Mouse (Mus musculus): ENCODE measurements at regions not wholly inside any gene's neighbourhood (a gene's known extent, or its start where the extent isn't known, plus 50 kb on each side); places are given as distances from the start of the nearest gene placed in this dataset.

DNA sequence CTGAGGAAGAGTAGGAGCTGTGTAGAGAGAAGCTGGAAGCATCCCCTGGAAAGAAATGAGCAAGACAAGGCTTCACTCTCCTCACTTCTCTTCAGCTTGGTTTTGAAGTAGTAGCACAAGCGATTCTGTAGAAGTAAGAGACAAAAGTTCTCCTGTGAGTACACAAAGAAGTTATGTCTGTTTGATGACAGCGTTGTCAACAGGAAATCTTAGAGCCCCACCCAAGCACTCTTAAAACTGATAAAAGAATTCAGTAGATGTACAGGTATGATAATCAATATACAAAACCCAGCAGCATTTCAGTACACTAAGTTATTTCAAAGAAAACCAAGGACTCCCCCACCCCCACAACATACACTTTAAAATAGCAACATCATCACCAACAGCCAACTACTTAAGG, 194.9 kb downstream of the Etnk1 start:
- Histone ChIP-seq H3K4me3 (ENCODE audit: low read depth, low read length) (no peak overlapping the region), H3K9me3 (ENCODE audit: control insufficient read depth, low read length) (no peaks in the 10 kb centered on the region), H3K9ac (replicated peaks; ENCODE audit: low read depth, low read length) (no peak overlapping the region), H3K4me2 (ENCODE audit: low read depth, low read length) (no peak overlapping the region), H3K36me3 (ENCODE audit: control insufficient read depth, insufficient read depth, low read length) (no peaks in the 10 kb centered on the region), H3K4me1 (ENCODE audit: control insufficient read depth, insufficient read depth, low read length) (no peaks in the 10 kb centered on the region), H3K27ac (ENCODE audit: low read depth, low read length) (no peak overlapping the region), H3K27me3 (ENCODE audit: control insufficient read depth, insufficient read depth, low read length) (no peaks in the 10 kb centered on the region)
- 95% methylated on average over 2 of the region's 2 CpGs for WGBS
- no peak for ATAC-seq (ENCODE audit: low read depth)

DNA sequence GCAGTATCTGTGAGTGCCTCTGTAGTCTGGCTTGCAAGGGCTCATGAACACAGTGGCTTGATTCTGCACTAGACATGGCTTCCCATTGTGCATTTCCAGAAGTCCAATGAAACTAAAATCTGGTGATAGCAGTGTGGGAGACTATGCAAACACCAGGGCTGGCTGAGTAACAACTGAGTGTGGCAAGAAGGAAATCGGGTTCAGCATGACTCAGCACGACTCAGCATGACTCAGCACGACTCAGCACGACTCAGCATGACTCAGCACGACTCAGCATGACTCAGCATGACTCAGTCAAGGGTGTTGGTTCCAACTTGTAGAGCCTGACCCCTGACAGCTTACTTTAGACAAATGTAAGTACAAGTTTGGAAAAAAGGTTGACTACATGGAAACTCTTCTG, 198.8 kb downstream of the Etnk1 start:
- Histone ChIP-seq H3K4me1 (ENCODE audit: control insufficient read depth, insufficient read depth, low read length) (no peaks in the 10 kb centered on the region), H3K9me3 (ENCODE audit: control insufficient read depth, low read length) (no peaks in the 10 kb centered on the region), H3K4me2 (ENCODE audit: low read depth, low read length) (no peak overlapping the region), H3K4me3 (ENCODE audit: low read depth, low read length) (no peak overlapping the region), H3K27ac (ENCODE audit: low read depth, low read length) (no peak overlapping the region), H3K9ac (replicated peaks; ENCODE audit: low read depth, low read length) (no peak overlapping the region), H3K27me3 (ENCODE audit: control insufficient read depth, insufficient read depth, low read length) (no peaks in the 10 kb centered on the region), H3K36me3 (ENCODE audit: control insufficient read depth, insufficient read depth, low read length) (no peaks in the 10 kb centered on the region)
- 93% methylated on average over 5 of the region's 5 CpGs for WGBS
- no peak for ATAC-seq (ENCODE audit: low read depth)

DNA sequence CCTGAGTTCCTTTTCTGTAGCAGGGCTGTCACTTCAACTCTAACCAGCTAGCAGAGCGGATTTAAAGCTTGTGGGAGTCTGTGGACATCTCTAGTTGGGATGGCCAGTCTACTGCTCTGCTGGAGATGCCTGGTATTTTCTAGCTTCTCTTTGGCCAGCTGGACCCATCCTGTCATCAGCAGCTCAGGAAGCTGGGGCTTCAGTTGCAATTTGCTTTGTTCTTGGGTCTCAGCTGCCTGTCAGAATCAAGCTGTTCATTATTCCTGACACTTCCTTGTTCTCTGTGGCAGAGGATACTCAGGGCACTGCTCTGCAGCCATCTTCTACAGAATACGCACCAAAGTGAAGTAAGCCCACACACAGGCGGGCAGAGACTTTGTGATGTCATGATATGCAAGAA, 200.8 kb downstream of the Etnk1 start:
- 72% methylated on average over 3 of the region's 3 CpGs for WGBS
- Histone ChIP-seq H3K36me3 (ENCODE audit: control insufficient read depth, insufficient read depth, low read length) (no peaks in the 10 kb centered on the region), H3K4me1 (ENCODE audit: control insufficient read depth, insufficient read depth, low read length) (no peaks in the 10 kb centered on the region), H3K27me3 (ENCODE audit: control insufficient read depth, insufficient read depth, low read length) (no peaks in the 10 kb centered on the region), H3K9me3 (ENCODE audit: control insufficient read depth, low read length) (no peaks in the 10 kb centered on the region), H3K9ac (replicated peaks; ENCODE audit: low read depth, low read length) (no peak overlapping the region), H3K4me2 (ENCODE audit: low read depth, low read length) (no peak overlapping the region), H3K4me3 (ENCODE audit: low read depth, low read length) (no peak overlapping the region), H3K27ac (ENCODE audit: low read depth, low read length) (no peak overlapping the region)
- no peak for ATAC-seq (ENCODE audit: low read depth)

DNA sequence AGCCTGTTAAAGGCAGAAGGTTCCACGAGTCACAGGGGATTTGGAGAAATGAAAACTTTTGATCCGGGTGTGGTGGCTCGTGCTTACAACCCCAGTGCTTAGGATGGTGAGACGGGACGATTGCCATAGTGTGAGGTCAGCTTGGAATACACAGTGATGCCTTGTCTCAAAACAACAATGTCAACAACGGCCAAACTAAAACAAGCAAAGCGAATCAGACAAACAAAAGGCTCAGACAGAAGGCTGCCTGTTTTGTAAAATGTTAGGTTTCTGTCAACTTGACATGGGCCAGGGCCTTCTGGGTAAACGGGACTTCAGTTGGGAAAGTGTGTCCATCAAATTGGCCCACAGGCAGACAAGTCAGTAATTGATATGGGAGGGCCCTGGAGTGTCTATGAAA, 201.6 kb downstream of the Etnk1 start:
- Histone ChIP-seq H3K4me2 (ENCODE audit: low read depth, low read length) (no peak overlapping the region), H3K9me3 (ENCODE audit: control insufficient read depth, low read length) (no peaks in the 10 kb centered on the region), H3K36me3 (ENCODE audit: control insufficient read depth, insufficient read depth, low read length) (no peaks in the 10 kb centered on the region), H3K9ac (replicated peaks; ENCODE audit: low read depth, low read length) (no peak overlapping the region), H3K4me3 (ENCODE audit: low read depth, low read length) (no peak overlapping the region), H3K27ac (ENCODE audit: low read depth, low read length) (no peak overlapping the region), H3K4me1 (ENCODE audit: control insufficient read depth, insufficient read depth, low read length) (no peaks in the 10 kb centered on the region), H3K27me3 (ENCODE audit: control insufficient read depth, insufficient read depth, low read length) (no peaks in the 10 kb centered on the region)
- 85% methylated on average over 8 of the region's 8 CpGs for WGBS
- ATAC-seq (ENCODE audit: low read depth): no peak

DNA sequence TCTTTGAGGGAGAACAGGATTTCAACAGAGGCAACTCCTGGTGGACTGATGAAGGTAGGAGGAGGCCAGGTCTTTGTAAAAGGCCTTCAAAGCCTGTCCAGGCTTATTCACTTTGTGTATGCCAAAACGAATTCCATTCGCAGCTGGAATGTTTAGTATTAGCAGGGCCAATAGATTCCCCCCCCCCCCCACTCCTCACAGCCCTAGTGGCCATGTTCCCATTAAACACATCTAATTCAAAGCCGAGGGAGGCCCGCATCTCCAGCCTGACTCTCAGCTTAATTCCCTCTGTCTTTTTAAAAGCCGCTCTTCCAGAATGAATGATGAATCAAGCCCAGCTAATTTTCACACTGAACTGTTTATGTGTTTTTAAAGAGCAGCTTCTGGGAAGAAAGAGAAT, 205.5 kb downstream of the Etnk1 start:
- WGBS: 24% methylated on average over 5 of the region's 5 CpGs

DNA sequence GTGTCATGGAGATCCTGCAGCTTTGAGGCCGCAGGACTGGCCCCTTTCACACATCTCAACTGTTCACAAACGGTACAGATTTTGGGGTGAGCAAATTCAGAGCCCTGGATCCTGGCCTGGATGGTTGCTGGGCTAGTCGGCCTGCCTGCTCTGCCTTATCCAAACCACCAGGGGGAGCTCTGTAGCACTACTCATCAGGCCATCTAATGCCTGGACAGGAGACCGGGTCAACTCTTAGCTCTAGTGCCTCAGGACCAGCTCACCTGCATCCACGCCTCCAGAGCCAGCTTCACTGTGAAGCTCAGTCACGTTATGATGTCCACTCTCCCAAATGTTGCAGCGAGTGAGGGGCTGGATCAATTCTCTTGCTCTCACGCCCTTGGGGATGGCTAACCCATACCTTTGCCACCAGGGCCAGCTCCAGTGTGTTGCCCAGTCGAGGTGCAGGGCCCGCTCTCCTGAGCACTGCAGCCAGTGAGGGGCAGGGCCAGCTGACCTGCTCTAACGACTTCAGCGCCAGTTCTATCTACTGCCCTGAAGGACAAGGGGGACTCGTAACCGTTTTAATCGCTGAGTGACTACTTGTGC, 206.8 kb downstream of the Etnk1 start:
- Histone ChIP-seq H3K4me2 (ENCODE audit: low read depth, low read length) (no peak overlapping the region), H3K4me3 (ENCODE audit: low read depth, low read length) (no peak overlapping the region), H3K27ac (ENCODE audit: low read depth, low read length) (no peak overlapping the region), H3K9me3 (ENCODE audit: control insufficient read depth, low read length) (no peaks in the 10 kb centered on the region), H3K27me3 (ENCODE audit: control insufficient read depth, insufficient read depth, low read length) (no peaks in the 10 kb centered on the region), H3K9ac (replicated peaks; ENCODE audit: low read depth, low read length) (no peak overlapping the region), H3K4me1 (ENCODE audit: control insufficient read depth, insufficient read depth, low read length) (no peaks in the 10 kb centered on the region), H3K36me3 (ENCODE audit: control insufficient read depth, insufficient read depth, low read length) (no peaks in the 10 kb centered on the region)
- no peak for ATAC-seq (ENCODE audit: low read depth)
- WGBS: 60% methylated on average over 15 of the region's 15 CpGs

More for the DNA sequence above, 205.5 kb downstream of the Etnk1 start:
- no peak overlapping the region for H3K27ac ChIP-seq (ENCODE audit: low read depth, low read length)
- H3K4me1 ChIP-seq (ENCODE audit: control insufficient read depth, insufficient read depth, low read length): no peaks in the 10 kb centered on the region
- H3K27me3 ChIP-seq (ENCODE audit: control insufficient read depth, insufficient read depth, low read length): no peaks in the 10 kb centered on the region
- no peaks in the 10 kb centered on the region for H3K36me3 ChIP-seq (ENCODE audit: control insufficient read depth, insufficient read depth, low read length)
- H3K4me2 ChIP-seq (ENCODE audit: low read depth, low read length): no peak overlapping the region
- ATAC-seq (ENCODE audit: low read depth): no peak
- no peak overlapping the region for H3K9ac ChIP-seq (replicated peaks; ENCODE audit: low read depth, low read length)
- H3K4me3 ChIP-seq (ENCODE audit: low read depth, low read length): no peak overlapping the region
- no peaks in the 10 kb centered on the region for H3K9me3 ChIP-seq (ENCODE audit: control insufficient read depth, low read length)

DNA sequence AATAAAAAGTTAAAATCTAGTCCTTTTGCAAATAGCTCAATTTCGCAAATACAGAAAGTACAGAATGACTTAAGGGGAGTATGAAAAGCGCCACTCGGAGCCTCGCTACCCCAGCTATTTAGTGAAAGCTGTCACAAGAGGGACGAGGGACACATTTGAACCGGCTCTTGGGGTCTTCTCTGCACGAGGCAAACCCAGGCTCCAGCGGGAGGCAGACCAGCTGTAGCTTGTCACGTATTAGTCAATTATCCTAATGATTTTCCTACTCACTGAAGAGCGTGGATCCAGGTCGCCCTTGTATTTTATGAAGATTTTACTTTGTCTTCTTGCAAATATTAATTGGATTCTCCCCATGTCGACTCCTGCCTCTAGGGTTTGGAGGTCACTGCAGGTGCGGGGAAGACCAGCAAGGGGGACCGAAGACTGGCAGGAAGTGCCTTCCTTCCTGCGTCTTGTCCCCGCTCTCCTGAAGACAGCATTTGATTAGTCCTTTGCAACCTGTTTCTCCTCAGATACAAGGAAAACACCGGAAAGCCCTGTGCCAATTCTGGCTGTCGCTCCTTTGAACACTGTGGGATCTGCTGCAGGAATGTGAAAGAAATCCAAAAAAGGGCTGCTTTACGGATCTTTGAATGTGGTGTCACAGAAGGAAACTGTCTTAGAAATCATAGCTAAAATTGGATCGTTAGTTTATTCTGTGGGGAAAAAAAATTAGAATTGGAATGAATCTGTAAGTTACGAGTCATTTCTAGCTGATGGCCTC, 209.1 kb downstream of the Etnk1 start:
- whole genome bisulfite sequencing: 85% methylated on average over 21 of the region's 21 CpGs
- Histone ChIP-seq H3K27ac (ENCODE audit: low read depth, low read length) (no peak overlapping the region), H3K36me3 (ENCODE audit: control insufficient read depth, insufficient read depth, low read length) (no peaks in the 10 kb centered on the region)

DNA sequence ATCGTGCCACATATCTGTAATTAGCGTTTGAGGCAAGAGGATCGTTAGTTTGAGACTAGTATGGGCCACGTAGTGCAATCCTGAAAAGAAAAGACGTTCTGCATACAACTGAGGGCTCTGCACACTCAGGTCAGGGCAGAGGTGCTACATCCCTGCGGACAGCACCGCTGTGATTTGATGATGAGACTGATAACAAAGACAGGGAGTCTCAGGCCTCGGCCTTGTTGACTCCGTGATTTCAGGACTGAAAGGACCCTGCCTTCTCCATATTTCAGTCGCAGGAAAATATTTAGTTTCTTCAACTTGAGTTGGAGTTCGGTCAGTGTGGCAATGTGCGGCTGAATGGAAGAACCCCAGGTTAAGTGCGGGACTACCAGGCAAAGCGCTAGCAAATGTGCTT, 210.1 kb downstream of the Etnk1 start:
- Histone ChIP-seq H3K4me3 (ENCODE audit: low read depth, low read length) (no peak overlapping the region), H3K9ac (replicated peaks; ENCODE audit: low read depth, low read length) (no peak overlapping the region), H3K4me2 (ENCODE audit: low read depth, low read length) (no peak overlapping the region), H3K27me3 (ENCODE audit: control insufficient read depth, insufficient read depth, low read length) (no peaks in the 10 kb centered on the region), H3K9me3 (ENCODE audit: control insufficient read depth, low read length) (no peaks in the 10 kb centered on the region), H3K36me3 (ENCODE audit: control insufficient read depth, insufficient read depth, low read length) (no peaks in the 10 kb centered on the region), H3K27ac (ENCODE audit: low read depth, low read length) (no peak overlapping the region), H3K4me1 (ENCODE audit: control insufficient read depth, insufficient read depth, low read length) (no peaks in the 10 kb centered on the region)
- no peak for ATAC-seq (ENCODE audit: low read depth)
- 90% methylated on average over 14 of the region's 14 CpGs for WGBS

More for the DNA sequence above, 209.1 kb downstream of the Etnk1 start:
- ATAC-seq (ENCODE audit: low read depth): no peak
- H3K9ac ChIP-seq (replicated peaks; ENCODE audit: low read depth, low read length): no peak overlapping the region
- H3K4me1 ChIP-seq (ENCODE audit: control insufficient read depth, insufficient read depth, low read length): no peaks in the 10 kb centered on the region
- no peaks in the 10 kb centered on the region for H3K9me3 ChIP-seq (ENCODE audit: control insufficient read depth, low read length)
- H3K4me2 ChIP-seq (ENCODE audit: low read depth, low read length): no peak overlapping the region
- H3K4me3 ChIP-seq (ENCODE audit: low read depth, low read length): no peak overlapping the region
- no peaks in the 10 kb centered on the region for H3K27me3 ChIP-seq (ENCODE audit: control insufficient read depth, insufficient read depth, low read length)

DNA sequence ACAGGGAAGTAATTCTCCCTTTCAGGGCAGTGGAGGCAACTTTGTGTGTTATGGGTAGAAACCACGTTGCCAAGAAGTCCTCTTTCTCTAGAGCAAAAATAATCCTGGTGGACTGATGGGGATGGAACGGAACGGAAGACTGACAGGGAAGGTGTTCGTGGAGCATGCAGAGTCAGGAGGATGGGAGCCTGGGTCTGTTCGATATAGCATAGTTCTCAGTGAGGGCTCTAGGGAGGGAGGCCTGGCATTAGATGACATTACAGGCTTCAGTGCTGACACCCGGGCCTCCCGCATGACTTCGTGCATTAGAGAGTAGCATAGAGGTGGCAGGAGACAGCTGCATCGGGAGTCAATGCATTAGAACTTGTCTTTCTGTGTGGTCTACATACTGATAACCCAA, 211.1 kb downstream of the Etnk1 start:
- Histone ChIP-seq H3K4me3 (ENCODE audit: low read depth, low read length) (no peak overlapping the region), H3K9me3 (ENCODE audit: control insufficient read depth, low read length) (no peaks in the 10 kb centered on the region), H3K4me1 (ENCODE audit: control insufficient read depth, insufficient read depth, low read length) (no peaks in the 10 kb centered on the region), H3K36me3 (ENCODE audit: control insufficient read depth, insufficient read depth, low read length) (no peaks in the 10 kb centered on the region), H3K27ac (ENCODE audit: low read depth, low read length) (no peak overlapping the region), H3K27me3 (ENCODE audit: control insufficient read depth, insufficient read depth, low read length) (no peaks in the 10 kb centered on the region), H3K9ac (replicated peaks; ENCODE audit: low read depth, low read length) (no peak overlapping the region), H3K4me2 (ENCODE audit: low read depth, low read length) (no peak overlapping the region)
- no peak for ATAC-seq (ENCODE audit: low read depth)
- 94% methylated on average over 9 of the region's 9 CpGs for WGBS
